Mouse (Mus musculus): ENCODE data around the gene Olfr398.

Olfr398 gene

GRCm38 (mm10) chr11:73990307-73990706 lies at the start of gene Olfr398:
Olfr398 (minus strand) TSS chr11:73990407.
- in situ Hi-C loops (cut with MboI, MseI), result no loop called here

GRCm38 (mm10) chr11:73993115-73993514 lies 2.9 kb upstream of the Olfr398 start:
- in situ Hi-C loops (cut with MboI, MseI), result no loop called here

- in situ Hi-C loops (cut with MboI, MseI), result no loop called here
Measured at GRCm38 (mm10) chr11:73960517-73960916, 29.7 kb downstream of the Olfr398 start, which contains the start of gene Olfr397. Olfr397 (plus strand) TSS chr11:73960817.

- in situ Hi-C loops (cut with MboI, MseI), result no loop called here
Measured at GRCm38 (mm10) chr11:73936377-73936776, 53.8 kb downstream of the Olfr398 start, which contains the start of gene Olfr23. Olfr23 (plus strand) TSS chr11:73936677.
